Mouse (Mus musculus): Measurements from ENCODE around the gene Angptl1.

Angptl1 gene

GRCm38 (mm10) chr1:156870028-156870427, 31.7 kb downstream of the Angptl1 start:
- no peak for DNase-seq (ENCODE audit: inconsistent age in 2 of 2, low spot score in 1 of 2)

- no peak for DNase-seq (ENCODE audit: inconsistent age in 2 of 2, low spot score in 1 of 2)
Measured at GRCm38 (mm10) chr1:156870616-156871015, 32.3 kb downstream of the Angptl1 start.

GRCm38 (mm10) chr1:156884782-156885181, 46.4 kb downstream of the Angptl1 start:
- DNase-seq (ENCODE audit: inconsistent age in 2 of 2, low spot score in 1 of 2): peak; percentile 35 to 80

GRCm38 (mm10) chr1:156885879-156886278, 47.5 kb downstream of the Angptl1 start:
- no peak for DNase-seq (ENCODE audit: inconsistent age in 2 of 2, low spot score in 1 of 2)

- no peak for DNase-seq (ENCODE audit: inconsistent age in 2 of 2, low spot score in 1 of 2)
Measured at GRCm38 (mm10) chr1:156888830-156889229, 50.5 kb downstream of the Angptl1 start.

GRCm38 (mm10) chr1:156891561-156891960, 53.2 kb downstream of the Angptl1 start:
- no peak for DNase-seq (ENCODE audit: inconsistent age in 2 of 2, low spot score in 1 of 2)

- DNase-seq (ENCODE audit: inconsistent age in 2 of 2, low spot score in 1 of 2): no peak
Measured at GRCm38 (mm10) chr1:156901689-156902088, 63.3 kb downstream of the Angptl1 start.

- DNase-seq (ENCODE audit: inconsistent age in 2 of 2, low spot score in 1 of 2): no peak
Measured at GRCm38 (mm10) chr1:156903899-156904298, 65.5 kb downstream of the Angptl1 start.

GRCm38 (mm10) chr1:156905660-156906059, 67.3 kb downstream of the Angptl1 start:
- no peak for DNase-seq (ENCODE audit: inconsistent age in 2 of 2, low spot score in 1 of 2)

- DNase-seq (ENCODE audit: inconsistent age in 2 of 2, low spot score in 1 of 2): no peak
Measured at GRCm38 (mm10) chr1:156909265-156909664, 70.9 kb downstream of the Angptl1 start.

GRCm38 (mm10) chr1:156909866-156910265, 71.5 kb downstream of the Angptl1 start:
- no peak for DNase-seq (ENCODE audit: inconsistent age in 2 of 2, low spot score in 1 of 2)

Data from adrenal gland, adult (tissue).